Mouse (Mus musculus) ES-E14 (cell line): ENCODE data around the gene Tubb3. TPM values are rescaled to one million over a fixed set of nuclear protein-coding genes. Genes with fewer than 3 reads are reported as not detected.

Experiments
- DNase-seq: peaks from one replicate; pipeline ENCODE4 v3.0.0-alpha.2; 2013; ENCODE audit warnings: low read depth, low spot score
- H3K27ac ChIP-seq: 2 replicates; pipeline ENCODE4 v1.5.1; 2012; ENCODE audit warnings: low read depth, mild to moderate bottlenecking, low read length, moderate library complexity, mixed read lengths; ENCODE audit not compliant: poor library complexity, insufficient read depth, severe bottlenecking
- H3K36me3 ChIP-seq: 2 replicates; pipeline ENCODE4 v1.6.1; 2012; ENCODE audit warnings: mild to moderate bottlenecking, low read length, moderate library complexity, mixed read lengths; ENCODE audit not compliant: control insufficient read depth, poor library complexity, insufficient read depth, severe bottlenecking
- H3K4me1 ChIP-seq, 2 experiments: fragments of 150-350 bp in 1 of 2; sonication (generic) in 1 of 2; 2 replicates each; pipeline ENCODE4 v1.6.1; 2012; ENCODE audit warnings: low read length in 2 of 2, mild to moderate bottlenecking in 1 of 2, mixed read lengths in 1 of 2; ENCODE audit not compliant: control insufficient read depth in 2 of 2, insufficient read depth in 2 of 2, poor library complexity in 1 of 2
- H3K4me3 ChIP-seq, 2 experiments: fragments of 150-350 bp in 1 of 2; sonication (generic) in 1 of 2; 2 replicates each; pipeline ENCODE4 v1.5.1; 2012; ENCODE audit warnings: low read length in 2 of 2, low read depth in 1 of 2, mild to moderate bottlenecking in 1 of 2, mixed read lengths in 1 of 2; ENCODE audit not compliant: insufficient read depth in 1 of 2, poor library complexity in 1 of 2, severe bottlenecking in 1 of 2
- H3K9ac ChIP-seq: 2 replicates; pipeline ENCODE4 v1.6.1; 2012; ENCODE audit warnings: low read depth, mild to moderate bottlenecking, low read length, mixed read lengths; ENCODE audit not compliant: poor library complexity, insufficient read depth, severe bottlenecking
- H3K9me3 ChIP-seq: fragments of 150-350 bp; sonication (generic); 2 replicates; pipeline ENCODE4 v1.6.1; 2012; ENCODE audit warnings: low read depth, mild to moderate bottlenecking, low read length; ENCODE audit not compliant: control insufficient read depth, insufficient read depth
- CHD2 ChIP-seq: IDR thresholded peaks from 2 replicates; pipeline ENCODE4 v1.6.1; 2014; ENCODE audit warnings: mild to moderate bottlenecking, low read depth, low read length, inconsistent platforms
- HCFC1 ChIP-seq: IDR thresholded peaks from 2 replicates; pipeline ENCODE4 v1.6.1; 2012; ENCODE audit warnings: low read length, inconsistent platforms, borderline replicate concordance; ENCODE audit not compliant: insufficient read depth
- MAFK ChIP-seq: IDR thresholded peaks from 2 replicates; pipeline ENCODE4 v1.6.1; 2014; ENCODE audit warnings: mild to moderate bottlenecking, low read depth, low read length, inconsistent platforms; ENCODE audit not compliant: insufficient read depth
- ZC3H11A ChIP-seq: IDR thresholded peaks from 2 replicates; pipeline ENCODE4 v1.6.1; 2012; ENCODE audit warnings: low read depth, mild to moderate bottlenecking, inconsistent platforms, low read length, borderline replicate concordance
- ZNF384 ChIP-seq: IDR thresholded peaks from 2 replicates; pipeline ENCODE4 v1.6.1; 2012; ENCODE audit warnings: low read depth, low read length, inconsistent platforms
- in situ Hi-C, 2 experiments: fragments of 600-800 bp; cut with MboI; formaldehyde crosslinking; loops; one replicate each; pipeline ENCODE4 v1.15.1; 2025; ENCODE audit warnings: low sequenced_read_pairs in 2 of 2, inconsistent platforms in 1 of 2; ENCODE audit not compliant: unreplicated experiment in 2 of 2
- total RNA-seq: library from RNA; depleted of rRNA; stranded (reverse); fragments of 300-350 nt; gene quantifications from 2 replicates; pipeline ENCODE4 v1.2.3, GENCODE M21; 2012

Tubb3 gene
- total RNA-seq, 1 experiment = 117 TPM

DNA sequence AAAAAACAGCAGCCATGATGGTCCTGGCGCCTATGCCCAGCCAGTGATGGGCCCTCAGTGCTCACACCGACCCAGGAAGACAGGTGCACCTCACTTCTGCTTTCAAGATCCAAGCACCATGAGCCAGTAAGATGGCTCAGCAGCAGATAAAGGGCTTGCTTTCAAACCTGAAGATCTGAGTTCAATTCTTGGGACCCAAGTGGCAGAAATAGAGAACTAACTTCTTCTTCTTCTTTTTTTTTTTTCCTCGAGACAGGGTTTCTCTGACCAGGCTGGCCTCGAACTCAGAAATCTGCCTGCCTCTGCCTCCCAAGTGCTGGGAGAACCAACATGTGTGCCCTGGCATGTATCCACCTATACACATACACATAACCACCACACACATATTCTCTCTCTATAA is 8.5 kb downstream of the Tubb3 start:
- H3K36me3 ChIP-seq = peaks cover 15% of the 10 kb centered on the region

GRCm38 (mm10) chr8:123420525-123421281 is 9.5 kb downstream of the Tubb3 start:
- Histone ChIP-seq H3K4me1 (peaks cover 4% of the 10 kb centered on the region in 2 experiments; a peak in 2 of 4 replicates), H3K36me3 (peaks cover 15% of the 10 kb centered on the region), H3K27ac (no peak overlapping the region), H3K9me3 (no peaks in the 10 kb centered on the region), H3K9ac (no peak overlapping the region), H3K4me3 (no peak overlapping the region)
- TF ChIP-seq HCFC1 (no peak), ZNF384 (no peak), MAFK (no peak), ZC3H11A (no peak)
- no peak for DNase-seq
- in situ Hi-C loops = no loop called here

More for the DNA sequence above, 8.5 kb downstream of the Tubb3 start:
- Histone ChIP-seq H3K9me3 (no peaks in the 10 kb centered on the region), H3K4me3 (no peak overlapping the region), H3K9ac (no peak overlapping the region), H3K27ac (no peak overlapping the region), H3K4me1 (peaks cover 4% of the 10 kb centered on the region in 2 experiments; a peak in 2 of 4 replicates)
- no peak for TF ChIP-seq MAFK
- TF ChIP-seq ZNF384 = no peak
- no peak for TF ChIP-seq CHD2
- TF ChIP-seq ZC3H11A = no peak
- no peak for TF ChIP-seq HCFC1
- in situ Hi-C loops = no loop called here
- no peak for DNase-seq

DNA sequence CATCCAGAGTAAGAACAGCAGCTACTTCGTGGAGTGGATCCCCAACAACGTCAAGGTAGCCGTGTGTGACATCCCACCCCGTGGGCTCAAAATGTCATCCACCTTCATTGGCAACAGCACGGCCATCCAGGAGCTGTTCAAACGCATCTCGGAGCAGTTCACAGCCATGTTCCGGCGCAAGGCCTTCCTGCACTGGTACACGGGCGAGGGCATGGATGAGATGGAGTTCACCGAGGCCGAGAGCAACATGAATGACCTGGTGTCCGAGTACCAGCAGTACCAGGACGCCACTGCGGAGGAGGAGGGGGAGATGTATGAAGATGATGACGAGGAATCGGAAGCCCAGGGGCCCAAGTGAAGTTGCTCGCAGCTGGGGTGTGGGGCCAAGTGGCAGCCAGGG is 10.1 kb downstream of the Tubb3 start:
- Histone ChIP-seq H3K9ac (no peak overlapping the region), H3K9me3 (no peaks in the 10 kb centered on the region), H3K36me3 (peaks cover 15% of the 10 kb centered on the region), H3K4me1 (peaks cover 4% of the 10 kb centered on the region in 2 experiments; a peak in 2 of 4 replicates), H3K4me3 (no peak overlapping the region), H3K27ac (no peak overlapping the region)
- in situ Hi-C loops = no loop called here
- no peak for DNase-seq
- TF ChIP-seq ZNF384 = no peak
- TF ChIP-seq ZC3H11A = no peak
- TF ChIP-seq MAFK = no peak
- TF ChIP-seq HCFC1 = no peak
- TF ChIP-seq CHD2 = no peak

GRCm38 (mm10) chr8:123422056-123422780 is 11.0 kb downstream of the Tubb3 start:
- 0 out of 2 replicates have a peak, but pooled peaks have one; percentile 51 for TF ChIP-seq ZNF384
- no peak for TF ChIP-seq HCFC1
- Histone ChIP-seq H3K4me3 (0 out of 4 replicates have a peak overlapping the region, but pooled peaks of 1 of the 2 experiments have one; percentile 2), H3K27ac (no peak overlapping the region; the same call in 1 of the 2 replicates), H3K9me3 (no peaks in the 10 kb centered on the region), H3K9ac (no peak overlapping the region), H3K36me3 (peaks cover 20% of the 10 kb centered on the region), H3K4me1 (peaks cover 0 to 4% of the 10 kb centered on the region in 2 experiments; a peak in 1 of 4 replicates)
- DNase-seq = peak; percentile 84
- in situ Hi-C loops = no loop called here
